In genomic region chr10:21829062-21829731, GRCm38 (mm10) we compare ENCODE assay signal across 9 mouse cellular contexts. TPM values are rescaled to one million over a fixed set of nuclear protein-coding genes. Genes with fewer than 3 reads are reported as not detected.
DNase-seq lines count a peak whose midpoint lies in the region; ATAC-seq and TF ChIP-seq lines count a peak whose summit lies in the region.
"Had no signal": no experiment of that assay in that cellular context is flagged by ENCODE, and none has a peak within 500 bp of the region (broad histone marks: within the 10 kb centered on the region; RNA-seq: fewer than 3 reads in every experiment).

No protein-coding gene starts in this region.

- TF ChIP-seq POLR2A in lung, adult 2 months (IDR thresholded peaks at IDR 0.05; ENCODE audit: borderline replicate concordance, extremely low read depth, low read depth, low read length): no peak
- no peak for TF ChIP-seq POLR2A in embryonic fibroblast, embryonic 13.5 days (IDR thresholded peaks at IDR 0.05; ENCODE audit: low read depth, low read length)

- DNase-seq in lung, adult 2 months: no peak
- no peak for DNase-seq in spleen, adult 18-20 months
- DNase-seq in gastrocnemius, postnatal 10 days: no peak
- no peak for DNase-seq in left cerebral cortex, adult 11 months (ENCODE audit: low spot score)
- no peak for DNase-seq in spleen, postnatal 4 days (ENCODE audit: low spot score in 2 of 2)

- peak; percentile 83; the same call in 1 of the 2 replicates for ATAC-seq in lung, embryonic 15.5 days (ENCODE audit: borderline replicate concordance, extremely low read depth, low FRiP score, low TSS enrichment)
- ATAC-seq in lung, embryonic 16.5 days (ENCODE audit: low read depth): peak; percentile 78

- peaks cover 8% of the 10 kb centered on the region; the same call in 1 of the 2 replicates for H3K4me1 ChIP-seq in lung, embryonic 15.5 days
- H3K4me1 ChIP-seq in lung, adult 2 months (ENCODE audit: control insufficient read depth, insufficient read depth, low read length): no peaks in the 10 kb centered on the region
- H3K4me1 ChIP-seq in embryonic fibroblast, embryonic 13.5 days (ENCODE audit: control insufficient read depth, insufficient read depth, low read length): peaks cover 13% of the 10 kb centered on the region
- peaks cover 2% of the 10 kb centered on the region; the same call in 1 of the 2 replicates for H3K4me1 ChIP-seq in lung, embryonic 16.5 days (replicated peaks; ENCODE audit: control insufficient read depth, insufficient read depth, low read length)

- H3K36me3 ChIP-seq in lung, embryonic 15.5 days: no peaks in the 10 kb centered on the region
- H3K36me3 ChIP-seq in lung, embryonic 16.5 days (ENCODE audit: control insufficient read depth, insufficient read depth, low read length): no peaks in the 10 kb centered on the region

- peak overlapping the region; percentile 4; the same call in 1 of the 2 replicates for H3K27ac ChIP-seq in lung, embryonic 15.5 days
- H3K27ac ChIP-seq in embryonic fibroblast, embryonic 13.5 days (ENCODE audit: insufficient read depth, low read length): peak overlapping the region; percentile 66
- no peak overlapping the region for H3K27ac ChIP-seq in lung, embryonic 16.5 days (ENCODE audit: low read length)
- H3K27ac ChIP-seq: liver, embryonic 14.5 days had no signal

- no peak for TF ChIP-seq CTCF in lung, adult 2 months (IDR thresholded peaks at IDR 0.05; ENCODE audit: insufficient read depth, low read length)
- TF ChIP-seq CTCF in embryonic fibroblast, embryonic 13.5 days (IDR thresholded peaks at IDR 0.05; ENCODE audit: borderline replicate concordance, insufficient read depth, low read length): no peak

- H3K4me2 ChIP-seq in lung, embryonic 15.5 days: no peak overlapping the region
- no peak overlapping the region for H3K4me2 ChIP-seq in lung, embryonic 16.5 days (ENCODE audit: low read depth, low read length)

- H3K4me3 ChIP-seq in lung, embryonic 15.5 days: no peak overlapping the region
- H3K4me3 ChIP-seq in lung, adult 2 months (replicated peaks; ENCODE audit: extremely low read depth, low read depth, low read length): no peak overlapping the region
- H3K4me3 ChIP-seq in embryonic fibroblast, embryonic 13.5 days (ENCODE audit: insufficient read depth, low read length): no peak overlapping the region
- no peak overlapping the region for H3K4me3 ChIP-seq in lung, embryonic 16.5 days (ENCODE audit: low read length)

- no peaks in the 10 kb centered on the region for H3K9me3 ChIP-seq in lung, embryonic 15.5 days
- H3K9me3 ChIP-seq in lung, embryonic 16.5 days (ENCODE audit: control insufficient read depth, low read length): no peaks in the 10 kb centered on the region

- 38% methylated on average over 11 of the region's 11 CpGs for WGBS in lung, embryonic 15.5 days
- WGBS in lung, adult 2 months: 74% methylated on average over 11 of the region's 11 CpGs
- WGBS in lung, embryonic 16.5 days: 49% methylated on average over 11 of the region's 11 CpGs

- no peak overlapping the region for H3K9ac ChIP-seq in lung, embryonic 15.5 days
- H3K9ac ChIP-seq in lung, embryonic 16.5 days (ENCODE audit: low read length): no peak overlapping the region
- H3K9ac ChIP-seq: liver, embryonic 14.5 days had no signal

- no peaks in the 10 kb centered on the region for H3K27me3 ChIP-seq in lung, embryonic 15.5 days
- H3K27me3 ChIP-seq in lung, embryonic 16.5 days (ENCODE audit: control insufficient read depth, insufficient read depth, low read depth, low read length): no peaks in the 10 kb centered on the region

RNA-seq across cellular contexts. Expression of gene Sgk1, which starts 52.8 kb away (rescaled TPM):
- 41.8 and 47.1 TPM in 2 replicates for polyA plus RNA-seq in lung, embryonic 15.5 days (2015; fragmentation: Nextera tagmentation; extraction: Ambion mirVana)
- polyA plus RNA-seq in lung, adult 2 months (2012; rRNA removed): 51.7 and 80.5 TPM in 2 replicates
- polyA plus RNA-seq in embryonic fibroblast, embryonic 13.5 days (2011; ENCODE audit: insufficient read length, low read depth, missing spikeins): 122 and 205 TPM in 2 replicates
- 56.6 and 71.0 TPM in 2 replicates for polyA plus RNA-seq in lung, embryonic 16.5 days (2015; fragmentation: Nextera tagmentation; extraction: Ambion mirVana)
- 100 to 1,000 TPM in 1 of 2 experiments, 10 to 100 TPM in 1; 87.2 to 233 TPM for total RNA-seq in gastrocnemius, postnatal 10 days (2021)
